Mouse (Mus musculus) lung, adult 2 months (tissue): Measurements from ENCODE around the gene Ubc. TPM values are rescaled to one million over a fixed set of nuclear protein-coding genes. Genes with fewer than 3 reads are reported as not detected.

Experiments used
- DNase-seq: peaks from one replicate; pipeline ENCODE4 v3.0.0; 2022
- H3K4me1 ChIP-seq: fragments of 200-500 bp; 2 replicates; pipeline ENCODE4 v1.6.1; 2011; ENCODE audit warnings: low read length; ENCODE audit not compliant: control insufficient read depth, insufficient read depth
- H3K4me3 ChIP-seq: fragments of 200-500 bp; replicated peaks from 2 replicates; pipeline ENCODE3; 2011; ENCODE audit warnings: low read depth, mild to moderate bottlenecking, control low read depth, low read length; ENCODE audit errors: extremely low read depth
- CTCF ChIP-seq: fragments of 200-500 bp; IDR thresholded peaks from 2 replicates; pipeline ENCODE4 v1.5.1; 2011; ENCODE audit warnings: mild to moderate bottlenecking, low read length, control low read depth; ENCODE audit not compliant: insufficient read depth
- POLR2A ChIP-seq: fragments of 200-500 bp; IDR thresholded peaks from 2 replicates; pipeline ENCODE4 v1.6.1; 2011; ENCODE audit warnings: low read depth, mild to moderate bottlenecking, control low read depth, low read length, borderline replicate concordance; ENCODE audit errors: extremely low read depth
- WGBS: fragments of 180-500 bp; shearing (Covaris S2); methylation state at CpG from one replicate; pipeline ENCODE4 v1.1.7; 2018; 5-methylcytosine and 5-hydroxymethylcytosine counted together
- polyA plus RNA-seq: library from polyadenylated mRNA; depleted of rRNA; stranded (reverse); fragments of >200 nt; gene quantifications from 2 replicates; pipeline ENCODE4 v1.2.3, GENCODE M21; 2012

The Ubc gene
- polyA plus RNA-seq, 1 experiment, result 874 TPM

DNA sequence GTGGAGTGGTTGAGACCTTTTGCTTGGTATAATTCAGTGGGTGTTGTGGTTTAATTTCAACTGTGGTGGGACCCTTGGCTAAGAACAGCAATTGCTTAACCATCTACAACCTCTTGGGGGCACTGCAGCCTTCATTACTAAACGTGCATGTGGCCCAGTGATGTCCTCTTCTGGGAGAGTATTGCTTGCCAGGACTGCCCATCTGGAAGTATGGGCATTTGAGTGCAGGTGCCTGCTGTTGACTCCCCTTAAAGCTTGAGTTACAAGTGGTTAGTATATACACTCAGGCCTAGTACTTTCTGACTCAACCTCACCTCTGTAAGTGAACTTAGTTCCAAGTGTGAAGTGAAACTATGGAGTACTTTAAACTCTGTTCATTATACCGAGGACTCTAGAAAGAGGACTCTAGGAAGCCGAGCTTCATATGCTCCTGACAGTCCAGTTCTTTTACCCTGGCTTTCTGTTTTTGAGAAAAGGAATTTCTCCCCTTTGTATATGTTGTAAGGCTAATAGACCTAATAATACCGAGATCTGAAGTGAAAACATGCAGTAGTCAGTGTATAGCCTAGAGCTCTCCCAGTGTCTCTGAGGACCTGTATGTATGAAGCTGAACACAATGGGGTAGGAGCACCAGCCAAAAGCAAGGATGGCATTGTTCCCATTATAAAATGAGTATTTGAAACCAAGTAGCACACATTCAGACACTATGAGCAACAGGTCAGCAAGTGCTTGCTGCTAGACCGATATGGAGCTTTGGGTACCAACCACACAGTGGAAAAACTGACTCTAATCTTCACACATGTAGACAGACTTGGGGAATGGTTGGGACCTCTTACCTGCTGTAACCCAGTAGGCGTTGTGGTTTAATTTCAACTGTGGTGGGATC is 7.1 kb downstream of the Ubc start:
- TF ChIP-seq POLR2A (peak; percentile 12; the same call in 1 of the 2 replicates), CTCF (peak; percentile 62)
- H3K4me3 ChIP-seq, result no peak overlapping the region
- peak; percentile 50 for DNase-seq
- 27% methylated on average over 6 of the region's 6 CpGs for WGBS
- H3K4me1 ChIP-seq, result peaks cover 24% of the 10 kb centered on the region

- Histone ChIP-seq H3K4me1 (peaks cover 24% of the 10 kb centered on the region), H3K4me3 (no peak overlapping the region)
- no peak for DNase-seq
- TF ChIP-seq POLR2A (no peak), CTCF (no peak)
- 40% methylated on average over 5 of the region's 5 CpGs for WGBS
These were observed 7.9 kb downstream of the Ubc start for GRCm38 (mm10) chr5:125381954-125382672.

DNA sequence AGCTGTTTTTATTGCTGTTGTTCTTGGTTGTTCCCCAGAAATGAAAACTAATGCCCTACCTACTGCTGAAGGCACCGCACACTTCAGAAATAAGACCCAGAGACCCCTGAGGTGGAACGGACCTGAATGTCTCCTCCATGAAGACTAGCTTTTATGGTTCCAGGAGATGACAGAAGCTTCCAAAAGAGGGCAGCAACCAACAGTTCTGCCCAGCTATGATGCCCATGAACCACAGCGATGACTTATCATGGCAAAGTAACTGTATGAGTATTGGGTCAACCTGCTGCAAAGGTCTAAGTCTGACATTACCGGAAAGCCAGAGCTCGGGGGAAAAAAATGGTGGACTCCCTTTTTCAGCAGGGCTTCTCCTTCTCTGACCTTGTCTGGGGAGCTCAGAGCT is 11.1 kb downstream of the Ubc start:
- H3K4me3 ChIP-seq, result no peak overlapping the region
- no peak for DNase-seq
- TF ChIP-seq CTCF (no peak), POLR2A (no peak)
- H3K4me1 ChIP-seq, result peaks cover 11% of the 10 kb centered on the region
- 71% methylated on average over 5 of the region's 5 CpGs for WGBS

DNA sequence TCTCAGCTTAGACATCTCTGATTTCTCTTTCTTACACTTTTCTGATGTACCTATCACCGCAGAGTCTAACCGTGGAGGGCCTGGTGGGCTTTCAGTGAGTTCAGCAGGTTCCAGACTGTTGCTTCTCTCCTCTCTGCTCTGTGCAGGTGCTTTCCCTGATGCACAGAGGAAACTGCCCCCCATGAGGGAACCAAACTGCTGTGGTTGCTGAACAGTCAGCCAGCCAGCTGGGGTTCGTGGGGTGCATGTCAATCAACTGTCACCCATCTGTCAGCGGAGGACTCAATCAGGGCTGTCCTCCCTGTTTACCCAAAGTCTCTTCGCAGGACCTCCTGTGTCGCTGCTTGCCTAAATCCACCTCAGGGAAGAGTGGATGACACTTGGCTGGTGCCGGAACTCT is 12.8 kb downstream of the Ubc start:
- H3K4me3 ChIP-seq, result no peak overlapping the region
- WGBS, result 65% methylated on average over 7 of the region's 7 CpGs
- TF ChIP-seq CTCF, result no peak
- no peak for TF ChIP-seq POLR2A
- H3K4me1 ChIP-seq, result peaks cover under 1% of the 10 kb centered on the region; the same call in 1 of the 2 replicates
- DNase-seq, result no peak

- Histone ChIP-seq H3K4me1 (no peaks in the 10 kb centered on the region), H3K4me3 (no peak overlapping the region)
- TF ChIP-seq CTCF (no peak), POLR2A (no peak)
- DNase-seq, result no peak
- 69% methylated on average over 2 of the region's 2 CpGs for WGBS
These were observed 14.1 kb downstream of the Ubc start for GRCm38 (mm10) chr5:125375871-125376270.

DNA sequence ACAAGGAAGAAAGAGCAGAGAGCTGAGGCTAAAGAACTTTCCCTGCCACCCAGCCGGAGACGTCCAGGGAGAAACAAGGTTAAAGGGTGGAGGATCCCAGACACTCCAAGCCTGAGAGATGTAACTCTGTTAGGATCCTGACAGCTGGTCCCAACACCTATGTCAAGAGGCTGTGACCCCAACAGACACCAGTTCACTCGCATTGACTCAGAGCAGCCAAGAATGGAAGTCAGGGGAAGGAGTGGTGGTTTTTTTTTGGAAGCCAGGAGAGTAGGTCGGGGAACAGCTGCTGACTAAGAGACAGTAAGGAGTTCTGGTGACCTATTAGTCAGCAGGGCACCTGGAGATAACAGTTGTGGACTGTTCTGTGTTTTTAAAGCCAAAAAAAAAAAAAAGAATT is 18.0 kb downstream of the Ubc start:
- 74% methylated on average over 4 of the region's 4 CpGs for WGBS
- no peak for TF ChIP-seq CTCF
- no peak for TF ChIP-seq POLR2A
- Histone ChIP-seq H3K4me1 (no peaks in the 10 kb centered on the region), H3K4me3 (no peak overlapping the region)
- DNase-seq, result no peak

DNA sequence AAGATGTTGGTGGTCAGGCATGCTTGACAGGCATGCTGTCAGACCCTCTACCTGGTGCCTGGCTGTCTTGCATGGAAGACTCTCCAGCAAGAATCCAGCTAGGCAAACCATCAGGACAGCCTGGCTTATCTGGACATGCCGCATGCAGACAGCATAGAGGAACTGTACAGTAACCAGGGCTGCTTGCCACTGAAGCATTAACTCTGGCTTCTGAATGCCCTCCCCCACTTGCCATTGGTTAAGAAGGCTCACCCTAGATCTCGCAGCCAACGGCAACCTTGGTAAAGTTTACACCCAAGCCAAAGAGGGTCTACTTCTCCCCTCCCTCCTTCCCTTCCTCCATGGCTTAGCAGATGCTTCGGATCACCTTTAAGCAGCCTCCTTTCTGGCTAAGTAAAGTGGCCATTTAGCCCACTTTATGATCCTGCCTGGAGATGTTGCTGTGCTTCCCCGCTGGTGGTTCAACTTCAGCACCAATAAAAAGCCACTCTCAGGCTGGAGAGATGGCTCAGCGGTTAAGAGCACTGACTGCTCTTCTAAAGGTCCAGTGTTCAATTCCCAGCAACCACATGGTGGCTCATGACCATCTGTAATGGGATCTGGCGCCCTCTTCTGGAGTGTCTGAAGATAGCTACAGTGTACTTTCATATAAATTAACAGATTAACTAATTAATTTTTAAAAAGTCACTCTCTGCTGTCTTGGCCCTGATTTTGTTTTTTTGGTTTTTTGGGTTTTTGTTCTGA is 18.9 kb downstream of the Ubc start:
- Histone ChIP-seq H3K4me1 (no peaks in the 10 kb centered on the region), H3K4me3 (no peak overlapping the region)
- 71% methylated on average over 7 of the region's 7 CpGs for WGBS
- DNase-seq, result no peak
- TF ChIP-seq CTCF (no peak), POLR2A (no peak)

DNA sequence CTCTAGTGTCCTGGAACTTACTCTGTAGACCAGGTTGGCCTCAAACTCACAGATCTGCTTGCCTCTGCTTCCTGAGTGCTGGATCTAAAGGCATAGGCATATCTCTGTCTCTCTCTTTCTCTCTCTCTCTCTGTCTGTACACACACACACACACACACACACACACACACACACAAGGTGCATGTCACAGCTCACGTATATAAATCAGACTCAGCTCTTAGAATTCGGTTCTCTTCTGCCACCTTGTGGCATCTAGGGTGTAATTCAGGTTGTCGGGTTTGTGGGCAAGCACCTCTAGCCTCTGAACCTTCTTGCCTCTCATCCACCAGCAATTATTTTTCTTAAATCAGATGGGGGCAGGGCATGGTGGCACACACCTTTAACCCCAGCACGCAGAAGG is 21.4 kb downstream of the Ubc start:
- peak; percentile 42 for DNase-seq
- 5% methylated on average over 4 of the region's 4 CpGs for WGBS

DNA sequence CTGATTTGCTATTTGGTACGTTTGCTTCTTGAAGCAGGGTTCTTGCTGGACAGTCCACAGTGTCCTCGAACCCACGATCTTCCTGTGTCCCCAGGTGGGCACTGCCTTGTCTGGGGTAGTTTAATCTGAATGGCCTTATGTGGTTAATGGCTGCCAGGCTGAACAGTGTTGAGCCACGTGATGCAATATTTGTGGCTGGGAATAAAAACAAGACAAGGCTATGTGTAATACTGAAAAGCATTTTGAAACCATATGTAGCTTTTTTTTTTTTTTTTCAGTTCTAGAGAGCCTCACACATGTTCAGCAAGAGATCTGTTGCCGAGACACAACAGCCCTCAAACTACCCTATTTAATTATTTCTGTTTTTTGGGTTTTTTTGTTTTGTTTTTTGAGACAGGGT is 21.8 kb downstream of the Ubc start:
- Histone ChIP-seq H3K4me1 (no peaks in the 10 kb centered on the region), H3K4me3 (no peak overlapping the region)
- 67% methylated on average over 5 of the region's 5 CpGs for WGBS
- TF ChIP-seq POLR2A (no peak), CTCF (no peak)
- DNase-seq, result no peak

More for the DNA sequence above, 21.4 kb downstream of the Ubc start:
- Histone ChIP-seq H3K4me1 (no peaks in the 10 kb centered on the region), H3K4me3 (no peak overlapping the region)
- TF ChIP-seq CTCF (peak; percentile 53), POLR2A (no peak)
